ENCODE assay signal across 20 mouse cellular contexts in genomic region chr5:104989411-104989810, GRCm38 (mm10). TPM values are rescaled to one million over a fixed set of nuclear protein-coding genes. Genes with fewer than 3 reads are reported as not detected.
DNase-seq lines count a peak whose midpoint lies in the region; ATAC-seq and TF ChIP-seq lines count a peak whose summit lies in the region.
"Had no signal": no experiment of that assay in that cellular context is flagged by ENCODE, and none has a peak within 500 bp of the region (broad histone marks: within the 10 kb centered on the region; RNA-seq: fewer than 3 reads in every experiment).

No protein-coding gene starts in this region.

- ATAC-seq in intestine, embryonic 16.5 days = no peak
- ATAC-seq: forebrain, embryonic 16.5 days had no signal

- H3K36me3 ChIP-seq in intestine, embryonic 16.5 days (ENCODE audit: control insufficient read depth, insufficient read depth, low read length) = no peaks in the 10 kb centered on the region
- H3K36me3 ChIP-seq: embryonic facial prominence, embryonic 12.5 days; forebrain, embryonic 12.5 days; heart, embryonic 15.5 days; hindbrain, embryonic 10.5 days had no signal

- H3K9ac ChIP-seq in intestine, embryonic 16.5 days (ENCODE audit: low read depth, low read length) = no peak overlapping the region
- H3K9ac ChIP-seq: embryonic facial prominence, embryonic 12.5 days; forebrain, embryonic 12.5 days; heart, embryonic 15.5 days; hindbrain, embryonic 14.5 days had no signal

- 34% methylated on average over 2 of the region's 2 CpGs for WGBS in cerebellum, adult 2 months
- WGBS in intestine, embryonic 16.5 days = 72% methylated on average over 2 of the region's 2 CpGs

- TF ChIP-seq CTCF in cerebellum, adult 2 months (IDR thresholded peaks at IDR 0.05; ENCODE audit: borderline replicate concordance, insufficient read depth, low read depth, low read length) = no peak

- H3K27me3 ChIP-seq in cerebellum, adult 2 months (ENCODE audit: control insufficient read depth, insufficient read depth, low read length) = no peaks in the 10 kb centered on the region
- H3K27me3 ChIP-seq in intestine, embryonic 16.5 days (replicated peaks; ENCODE audit: control insufficient read depth, insufficient read depth, low read length) = no peaks in the 10 kb centered on the region
- H3K27me3 ChIP-seq: embryonic facial prominence, embryonic 12.5 days; forebrain, embryonic 12.5 days; heart, embryonic 15.5 days had no signal

- H3K4me1 ChIP-seq in cerebellum, adult 2 months (ENCODE audit: control insufficient read depth, insufficient read depth, low read length) = no peaks in the 10 kb centered on the region
- H3K4me1 ChIP-seq in intestine, embryonic 16.5 days (ENCODE audit: control insufficient read depth, insufficient read depth, low read length) = no peaks in the 10 kb centered on the region
- H3K4me1 ChIP-seq: embryonic facial prominence, embryonic 12.5 days; forebrain, embryonic 12.5 days; heart, embryonic 15.5 days; hindbrain, embryonic 10.5 days had no signal

- H3K9me3 ChIP-seq in intestine, embryonic 16.5 days (ENCODE audit: control insufficient read depth, low read length) = no peaks in the 10 kb centered on the region
- H3K9me3 ChIP-seq: embryonic facial prominence, embryonic 12.5 days; forebrain, embryonic 12.5 days; heart, embryonic 15.5 days had no signal

- TF ChIP-seq POLR2A in cerebellum, adult 2 months (IDR thresholded peaks at IDR 0.05; ENCODE audit: borderline replicate concordance, insufficient read depth, low read length) = no peak

- peak; percentile 7 to 14 for DNase-seq in cerebellum, adult 2 months
- DNase-seq in cerebellum, postnatal 4 days (ENCODE audit: low spot score in 2 of 2) = no peak
- peak; percentile 32 for DNase-seq in brain, adult 2 months (ENCODE audit: low read depth, low spot score)
- peak; percentile 5 for DNase-seq in cerebellum, adult 8-10 months
- DNase-seq in cerebellum, postnatal 36 days = peak; percentile 2 to 11
- DNase-seq: adrenal gland, adult 2 months; adrenal gland, postnatal 25 days; embryo, embryonic 11 days; gastrocnemius, postnatal 10 days; heart, adult 2 months; heart, postnatal 14 days; kidney, adult 18-20 months had no signal

- H3K4me2 ChIP-seq in intestine, embryonic 16.5 days (ENCODE audit: low read depth, low read length) = no peak overlapping the region
- H3K4me2 ChIP-seq: embryonic facial prominence, embryonic 12.5 days; forebrain, embryonic 12.5 days; heart, embryonic 11.5 days; heart, embryonic 15.5 days; hindbrain, embryonic 14.5 days had no signal

- H3K4me3 ChIP-seq in cerebellum, adult 2 months (replicated peaks; ENCODE audit: insufficient read depth, low read depth, low read length) = no peak overlapping the region
- no peak overlapping the region for H3K4me3 ChIP-seq in intestine, embryonic 16.5 days (ENCODE audit: low read length)
- H3K4me3 ChIP-seq: embryonic facial prominence, embryonic 12.5 days; forebrain, embryonic 12.5 days; heart, adult 2 months; heart, embryonic 15.5 days; hindbrain, embryonic 10.5 days had no signal

- H3K27ac ChIP-seq in cerebellum, adult 2 months (ENCODE audit: insufficient read depth, low read length) = no peak overlapping the region
- H3K27ac ChIP-seq in intestine, embryonic 16.5 days (ENCODE audit: low read length) = no peak overlapping the region
- H3K27ac ChIP-seq: embryonic facial prominence, embryonic 12.5 days; forebrain, embryonic 12.5 days; heart, adult 2 months; heart, embryonic 15.5 days; hindbrain, embryonic 10.5 days; hindbrain, embryonic 14.5 days had no signal

RNA-seq across cellular contexts. Expression of gene Abcg3, which starts 6.9 kb away (rescaled TPM):
- polyA plus RNA-seq in cerebellum, adult 2 months (2012; rRNA removed) = 0.11 and 0.13 TPM in 2 replicates
- polyA plus RNA-seq in intestine, embryonic 16.5 days (2015; fragmentation: Nextera tagmentation; extraction: Ambion mirVana) = 3.1 and 3.4 TPM in 2 replicates

Comparison
In these comparisons a context has a peak if more than half of its experiments do, and no peak if none do; other contexts are left out.
1. DNase-seq: peak in cerebellum, adult 2 months (2 of 2), brain, adult 2 months (single experiment), cerebellum, adult 8-10 months (single experiment) and cerebellum, postnatal 36 days (2 of 2); none in cerebellum, postnatal 4 days (0 of 2).